Mouse (Mus musculus) kidney, adult 18-20 months (tissue): Measurements from ENCODE around the gene Fcrls.

Source experiments
- DNase-seq: peaks from one replicate; pipeline ENCODE4 v3.0.0; 2021

Fcrls gene

DNA sequence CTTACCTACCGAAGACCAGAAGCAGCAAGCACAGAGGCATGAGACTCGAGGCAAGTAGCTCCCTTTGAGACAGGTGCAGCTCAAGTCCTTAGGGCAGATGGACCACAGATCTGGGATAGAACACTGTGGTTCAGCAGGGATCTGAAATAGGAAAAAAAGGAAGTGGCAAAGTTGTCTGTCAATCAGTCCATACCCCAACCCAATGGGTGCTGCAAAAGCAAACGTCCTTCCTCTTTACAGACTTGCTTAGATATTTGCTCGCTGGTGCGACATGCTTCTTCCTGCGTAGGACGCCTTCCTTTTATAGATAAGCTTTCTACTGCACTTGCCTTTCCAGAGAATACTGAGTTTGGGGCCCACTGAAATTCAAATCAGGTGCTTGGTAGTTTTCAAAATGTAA is at the start of gene Fcrls:
Fcrls (minus strand) TSS at position 303 of the 400 bp plus-strand sequence.
- DNase-seq, result no peak

DNA sequence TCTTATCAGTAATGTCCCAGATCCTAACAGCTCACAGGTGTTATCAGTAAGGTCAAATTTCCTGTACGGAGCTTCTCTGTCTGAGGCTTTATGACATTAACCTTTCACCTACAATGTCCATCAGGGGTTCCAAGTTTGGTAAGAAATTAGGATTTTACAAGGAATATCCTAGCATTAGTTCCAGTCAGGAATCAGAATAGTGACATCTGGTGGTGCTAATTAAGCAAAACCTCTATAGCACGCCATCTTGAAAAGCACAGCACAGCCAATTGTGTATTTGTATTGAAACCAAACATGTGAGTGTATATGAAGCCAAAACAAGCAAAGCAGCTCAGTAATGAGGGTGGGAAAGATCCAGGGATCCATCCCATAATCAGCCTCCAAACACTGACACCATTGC is 46.4 kb upstream of the Fcrls start:
- no peak for DNase-seq

DNA sequence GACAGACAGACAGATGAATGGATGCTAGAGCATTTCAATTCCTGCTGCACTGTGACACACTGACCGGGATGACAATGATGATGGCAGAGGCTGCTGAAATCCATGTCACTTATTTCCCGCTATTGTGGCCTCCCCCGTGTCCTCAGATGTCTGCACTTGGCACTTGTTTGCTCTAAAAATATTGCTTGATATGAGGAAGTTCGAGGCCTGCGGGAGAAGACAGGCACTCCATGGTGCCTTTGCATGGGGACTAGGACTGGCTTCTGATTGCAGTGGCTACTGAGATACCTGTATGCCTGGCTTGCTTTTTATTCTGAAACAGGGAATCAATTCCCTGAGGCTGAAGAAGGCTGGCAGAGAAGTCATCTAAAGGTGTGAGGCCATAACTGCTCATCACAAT is 36.4 kb upstream of the Fcrls start:
- DNase-seq, result no peak

DNA sequence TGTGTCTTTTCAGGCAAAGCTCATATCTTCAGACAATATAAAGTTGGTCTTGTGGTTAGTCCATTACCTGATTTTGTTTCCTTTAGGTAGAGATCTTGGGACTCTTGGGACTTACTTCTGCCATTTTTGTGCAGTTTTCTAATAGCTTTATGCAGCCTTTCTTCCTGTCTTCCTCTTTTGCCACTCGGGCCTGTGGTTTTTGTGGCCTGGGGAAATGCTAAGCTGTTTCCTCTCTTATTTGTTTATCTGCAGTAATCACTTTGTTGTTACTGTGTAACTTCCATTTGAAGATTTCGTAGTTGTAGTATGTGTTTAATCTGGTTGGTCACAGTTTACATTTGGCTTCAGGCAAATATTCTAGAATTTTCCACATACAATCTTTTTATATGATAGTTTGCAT is 10.8 kb upstream of the Fcrls start:
- no peak for DNase-seq

DNA sequence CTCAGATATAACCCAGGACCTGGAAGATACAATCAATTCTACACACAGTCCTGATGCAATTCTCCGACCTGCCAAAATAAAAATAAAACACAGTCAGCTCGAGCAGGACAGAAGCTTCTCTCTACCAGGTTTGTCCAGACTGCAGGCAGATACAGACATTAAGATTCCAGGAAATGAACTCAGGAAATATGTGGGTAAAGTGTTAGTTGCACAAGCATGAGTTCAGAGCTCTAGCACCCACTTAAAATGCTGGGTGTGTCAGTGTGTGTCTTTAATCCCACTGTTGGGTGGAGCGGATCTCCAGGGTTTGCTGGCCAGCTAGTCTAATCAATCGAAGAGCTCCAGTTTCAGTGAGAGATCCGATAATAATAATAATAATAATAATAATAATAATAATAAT is 3.0 kb upstream of the Fcrls start:
- no peak for DNase-seq

DNA sequence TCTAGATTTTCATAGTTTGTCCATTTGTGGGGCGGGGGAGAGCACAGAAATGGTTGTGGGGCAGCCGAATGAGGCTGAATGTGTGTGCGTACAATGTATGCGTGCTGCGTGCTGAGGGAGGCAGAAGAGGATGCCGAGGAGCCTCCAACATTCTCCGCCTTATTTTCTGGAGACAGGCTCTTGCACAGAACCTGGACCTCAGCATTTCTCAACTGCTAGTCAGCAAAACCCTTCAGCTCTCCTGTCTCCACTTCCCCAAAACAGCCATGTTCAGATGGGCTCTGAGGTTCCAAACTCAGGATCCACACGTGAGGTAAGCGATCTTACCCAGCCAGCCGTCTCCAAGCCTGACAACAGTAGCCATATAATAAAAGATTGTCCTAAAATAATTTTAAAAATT is 8.3 kb downstream of the Fcrls start:
- DNase-seq, result no peak

DNA sequence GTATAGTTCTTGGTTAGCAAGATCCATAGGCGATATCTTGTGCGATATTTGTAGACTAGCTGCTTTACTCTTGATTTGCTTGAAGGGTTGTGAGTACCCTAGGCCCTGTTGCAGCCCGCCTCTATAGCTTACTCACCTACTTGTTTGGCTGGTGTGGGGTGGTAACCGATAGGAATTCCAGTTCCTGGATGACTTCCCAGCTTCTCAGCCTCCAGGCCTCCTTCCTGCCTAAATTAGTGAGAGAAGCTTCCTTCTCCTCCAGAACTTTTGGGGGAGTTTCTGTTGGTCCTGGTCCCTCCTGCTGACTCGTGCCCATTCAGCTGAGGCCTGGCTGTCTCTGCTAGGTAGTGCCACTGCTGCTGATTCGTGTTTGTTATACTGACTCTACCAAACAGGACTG is 14.0 kb downstream of the Fcrls start:
- DNase-seq, result no peak

DNA sequence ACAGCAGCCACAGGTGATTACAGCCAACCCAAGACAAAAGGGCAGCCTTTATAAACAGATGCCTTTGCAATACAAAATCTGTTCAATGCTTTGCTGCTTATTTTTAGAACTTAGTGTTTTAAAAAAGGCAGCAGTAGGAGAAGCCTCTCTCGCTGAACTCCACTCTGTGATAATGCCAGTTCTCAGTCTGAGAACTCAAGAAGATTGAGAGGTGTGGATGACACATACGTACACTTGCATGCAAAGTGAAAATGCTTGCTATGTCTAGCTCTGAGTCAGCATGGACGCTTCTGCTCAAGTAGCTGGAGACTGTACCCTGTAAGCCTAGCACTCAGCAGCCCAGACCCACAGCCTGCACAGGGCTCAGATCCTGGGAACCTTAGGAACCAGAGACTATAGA is 16.2 kb downstream of the Fcrls start:
- DNase-seq, result no peak

DNA sequence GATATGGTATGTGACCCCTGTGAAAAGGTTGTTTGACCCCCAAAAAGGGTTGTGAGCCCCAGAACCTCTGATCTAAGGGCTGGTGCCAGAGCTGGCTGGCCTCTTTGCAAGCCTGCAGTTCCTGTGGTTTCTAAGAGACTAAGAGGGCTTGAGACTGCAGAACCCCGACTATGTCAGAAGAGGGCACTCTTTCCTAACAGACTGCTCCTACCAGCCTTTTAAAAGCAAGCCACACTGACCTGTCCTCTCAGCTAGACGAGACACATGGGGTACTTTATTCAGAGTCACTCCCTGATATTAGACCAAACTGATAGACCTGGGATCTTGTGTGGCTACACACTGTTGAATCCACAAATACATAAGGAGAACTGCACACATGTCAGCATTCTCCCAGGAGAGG is 19.9 kb downstream of the Fcrls start:
- peak; percentile 22 for DNase-seq

DNA sequence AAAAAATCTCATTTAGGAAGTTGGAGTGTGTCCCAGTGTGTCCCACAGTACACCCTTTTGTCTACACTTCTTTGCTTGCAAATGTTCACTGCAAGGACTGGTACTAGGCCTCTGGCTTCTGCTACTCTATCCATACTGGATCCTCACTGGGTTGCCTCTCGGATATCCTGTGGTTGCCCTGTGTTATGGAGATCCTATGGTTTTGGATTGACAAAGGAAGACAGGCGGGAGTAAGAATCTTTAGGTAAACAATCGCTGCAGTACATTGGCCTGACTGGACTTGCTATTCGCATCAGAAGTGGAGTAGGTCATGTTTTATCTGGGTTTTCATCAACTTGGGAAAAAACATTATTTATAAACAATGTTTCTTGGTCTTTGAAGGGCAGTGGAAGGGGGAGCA is 22.6 kb downstream of the Fcrls start:
- no peak for DNase-seq

DNA sequence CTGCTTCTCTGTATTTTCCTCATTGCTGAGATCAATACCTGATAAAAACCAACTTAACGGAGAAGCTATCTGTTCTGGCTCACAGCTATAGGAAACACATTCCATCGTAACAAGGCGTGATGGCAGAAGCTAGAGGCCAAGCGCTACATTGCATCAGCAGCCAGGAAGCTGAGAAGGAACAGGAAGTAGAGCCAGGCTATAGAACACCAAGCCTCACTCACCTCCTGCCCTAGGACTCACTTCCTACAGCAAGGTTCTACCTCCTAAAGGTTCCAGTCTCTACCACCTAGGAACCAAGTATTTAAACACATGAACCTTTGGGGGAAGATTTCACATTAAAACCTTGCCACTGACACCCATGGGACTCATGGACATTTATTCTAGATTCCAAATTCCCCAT is 39.9 kb downstream of the Fcrls start:
- no peak for DNase-seq

DNA sequence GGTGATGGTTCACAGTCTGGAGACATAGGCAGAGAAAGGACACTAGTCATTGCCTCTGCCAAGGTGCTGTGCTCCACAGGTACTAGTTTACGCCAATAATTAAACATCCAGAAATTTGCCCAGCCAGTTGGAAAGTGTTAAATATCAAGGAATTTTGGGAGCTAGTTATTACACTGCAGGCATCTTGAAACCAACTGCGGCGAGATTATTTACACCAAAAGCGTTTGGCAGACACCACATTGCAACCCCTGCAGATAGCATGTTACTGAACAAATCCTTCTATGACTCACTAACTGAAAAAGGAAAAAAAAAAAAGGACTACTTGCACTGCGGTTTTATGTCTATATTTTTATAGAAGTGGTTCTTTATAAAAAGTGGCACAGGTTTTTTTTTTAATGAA is 41.2 kb downstream of the Fcrls start:
- no peak for DNase-seq

DNA sequence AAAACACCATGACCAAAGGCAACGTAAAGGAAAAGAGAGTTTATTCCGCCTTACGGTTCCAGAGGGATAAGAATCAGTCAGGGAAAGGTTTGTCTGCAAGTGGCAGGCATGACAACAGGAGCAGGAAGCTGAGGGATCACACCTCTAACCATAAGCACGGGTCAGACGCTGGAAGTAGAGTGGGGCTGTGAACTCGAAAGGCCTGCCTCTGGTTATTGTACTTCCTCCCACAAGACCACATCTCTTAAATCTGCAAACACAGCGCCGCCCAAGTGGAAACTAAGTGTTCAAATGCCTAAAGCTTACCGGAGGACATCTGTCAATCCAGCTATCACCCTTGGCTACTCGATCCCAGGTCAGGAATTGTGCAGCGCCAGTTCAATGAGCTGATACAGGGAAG is 48.4 kb downstream of the Fcrls start:
- no peak for DNase-seq

DNA sequence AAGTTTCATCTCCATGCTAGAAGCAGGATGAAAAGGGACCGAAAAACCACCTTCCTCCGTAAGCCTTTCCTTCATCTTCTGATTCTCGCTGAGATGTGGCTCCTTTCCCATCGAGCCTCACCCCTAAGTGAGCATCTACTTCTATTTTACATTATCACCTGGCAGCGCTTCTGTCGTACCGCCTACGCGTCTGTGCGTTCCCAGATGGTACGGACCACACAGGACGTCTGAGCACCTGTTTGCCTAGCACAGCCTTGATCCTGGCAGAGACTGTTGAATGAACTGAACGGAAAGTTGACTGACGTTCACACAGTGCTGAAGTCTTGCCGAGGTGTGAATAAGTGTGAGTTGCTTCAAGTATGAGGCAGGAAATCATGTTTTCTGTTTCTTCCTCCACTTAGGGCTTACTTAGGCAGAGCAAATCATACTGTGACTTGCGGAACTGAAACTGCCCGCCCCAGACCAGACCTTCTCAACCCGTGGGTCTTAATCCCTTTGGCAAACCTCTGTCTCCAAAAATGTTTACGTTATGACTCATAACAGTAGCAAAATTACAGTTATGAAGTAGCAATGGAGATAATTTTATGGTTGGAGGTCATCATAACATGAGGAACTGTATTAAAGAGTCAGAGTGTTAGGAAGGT is 49.2 kb downstream of the Fcrls start:
- no peak for DNase-seq

DNA sequence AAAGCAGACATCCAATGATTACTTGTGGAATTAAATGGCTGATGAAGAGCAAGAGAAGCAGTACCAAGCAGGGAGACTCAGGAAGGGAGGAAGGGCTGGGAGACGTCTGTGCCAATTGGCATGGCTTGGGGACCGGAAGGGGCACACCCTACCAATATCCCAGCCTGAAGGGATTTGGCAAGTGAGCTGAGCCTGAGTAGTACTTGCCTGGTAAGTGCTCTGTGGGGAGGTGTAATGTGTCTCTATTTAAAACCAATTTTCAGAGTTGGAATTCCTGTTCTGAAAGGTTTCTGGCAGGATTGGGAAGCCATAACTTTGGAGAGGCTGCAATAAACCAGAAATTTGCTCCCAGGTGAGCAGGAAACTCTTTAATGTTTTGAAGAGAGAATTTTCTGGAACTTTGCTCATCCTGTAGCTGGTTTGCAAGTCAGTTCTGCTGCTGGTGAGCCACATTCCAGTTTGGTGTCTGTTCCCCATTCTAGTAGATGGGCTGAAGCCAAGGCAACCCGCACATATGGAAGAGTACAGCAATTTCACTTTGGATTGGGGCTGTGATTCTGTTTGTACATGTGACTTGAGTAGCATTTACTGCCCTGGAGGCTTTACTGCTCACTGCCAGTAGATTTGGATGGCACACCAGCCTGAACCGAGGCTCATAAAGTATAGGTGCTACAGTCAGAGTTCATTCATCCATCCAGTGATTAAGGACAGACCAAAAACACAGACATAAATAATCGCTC is 57.0 kb downstream of the Fcrls start:
- DNase-seq, result no peak
